Mouse (Mus musculus): ENCODE measurements at regions not wholly inside any gene's neighbourhood (a gene's known extent, or its start where the extent isn't known, plus 50 kb on each side); places are given as distances from the start of the nearest gene placed in this dataset.
"Not testable (repeated sequence)": the region's sequence is repeated elsewhere in the genome, so short reads cannot be mapped to it uniquely, and the experiment has no call there.

- DNase-seq (ENCODE audit: low spot score in 2 of 2): no peak
These were observed 60.4 kb upstream of the Poc5 start for GRCm38 (mm10) chr13:96327707-96328106.

- DNase-seq (ENCODE audit: low spot score in 2 of 2): no peak
These were observed 63.5 kb upstream of the Poc5 start for GRCm38 (mm10) chr13:96324636-96325035.

GRCm38 (mm10) chr13:96317161-96317560 lies 70.9 kb upstream of the Poc5 start:
- DNase-seq (ENCODE audit: low spot score in 2 of 2): not testable (repeated sequence)

- no peak for DNase-seq (ENCODE audit: low spot score in 2 of 2)
These were observed 74.9 kb upstream of the Poc5 start for GRCm38 (mm10) chr13:96313241-96313640.

GRCm38 (mm10) chr13:96302495-96302894 lies 85.6 kb upstream of the Poc5 start:
- no peak for DNase-seq (ENCODE audit: low spot score in 2 of 2)

GRCm38 (mm10) chr13:96287797-96288196 lies 100.3 kb upstream of the Poc5 start:
- peak; percentile 6 to 11 for DNase-seq (ENCODE audit: low spot score in 2 of 2)

- DNase-seq (ENCODE audit: low spot score in 2 of 2): no peak
These were observed 118.1 kb upstream of the Poc5 start for GRCm38 (mm10) chr13:96269946-96270345.

- DNase-seq (ENCODE audit: low spot score in 2 of 2): no peak
These were observed 123.6 kb upstream of the Sv2c start for GRCm38 (mm10) chr13:96256001-96256400.

GRCm38 (mm10) chr13:96254391-96254790 lies 122.0 kb upstream of the Sv2c start:
- DNase-seq (ENCODE audit: low spot score in 2 of 2): no peak

GRCm38 (mm10) chr13:96220763-96221162 lies 88.4 kb upstream of the Sv2c start:
- DNase-seq (ENCODE audit: low spot score in 2 of 2): no peak

GRCm38 (mm10) chr13:96215496-96215895 lies 83.1 kb upstream of the Sv2c start:
- DNase-seq (ENCODE audit: low spot score in 2 of 2): no peak

- no peak for DNase-seq (ENCODE audit: low spot score in 2 of 2)
These were observed 82.7 kb upstream of the Sv2c start for GRCm38 (mm10) chr13:96215046-96215445.

GRCm38 (mm10) chr13:96206072-96206471 lies 73.7 kb upstream of the Sv2c start:
- no peak for DNase-seq (ENCODE audit: low spot score in 2 of 2)

GRCm38 (mm10) chr13:96188618-96189017 lies 56.2 kb upstream of the Sv2c start:
- no peak for DNase-seq (ENCODE audit: low spot score in 2 of 2)
